ENCODE assay signal across 12 mouse cellular contexts in the genomic region with DNA sequence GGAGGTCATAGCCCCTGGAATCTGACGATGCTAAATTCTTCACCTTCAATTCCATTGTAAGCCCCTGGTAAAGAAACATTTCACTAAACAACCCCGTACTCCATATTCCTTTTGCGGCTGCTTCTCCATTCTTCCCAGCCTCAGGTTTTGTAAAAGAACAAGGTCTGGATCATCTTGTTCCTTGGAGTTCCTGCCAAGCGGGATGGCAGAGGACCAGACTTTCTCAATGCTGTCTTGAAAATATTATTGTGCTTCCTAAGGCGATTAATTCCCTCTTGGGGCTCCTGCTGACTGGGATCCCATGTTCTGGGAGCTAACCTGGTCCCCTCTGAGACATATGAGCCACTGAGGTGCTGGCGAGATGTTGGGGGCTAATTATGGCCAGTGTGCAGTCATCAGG. TPM values are rescaled to one million over a fixed set of nuclear protein-coding genes. Genes with fewer than 3 reads are reported as not detected.
DNase-seq lines count a peak whose midpoint lies in the region; ATAC-seq and TF ChIP-seq lines count a peak whose summit lies in the region.
"Had no signal": no experiment of that assay in that cellular context is flagged by ENCODE, and none has a peak within 500 bp of the region (broad histone marks: within the 10 kb centered on the region; RNA-seq: fewer than 3 reads in every experiment).

No protein-coding gene starts in this region.

- ATAC-seq in midbrain, embryonic 16.5 days = no peak
- ATAC-seq: forebrain, embryonic 13.5 days had no signal

- 93% methylated on average over 6 of the region's 6 CpGs for WGBS in midbrain, embryonic 16.5 days

- peak overlapping the region; percentile 2; the same call in 1 of the 2 replicates for H3K27ac ChIP-seq in gastrocnemius, adult 2 months
- no peak overlapping the region for H3K27ac ChIP-seq in midbrain, embryonic 16.5 days (ENCODE audit: low read length)
- H3K27ac ChIP-seq: forebrain, embryonic 13.5 days; liver, embryonic 13.5 days had no signal

- no peak for TF ChIP-seq CTCF in gastrocnemius, adult 2 months (IDR thresholded peaks at IDR 0.05)

- peak; percentile 11 for DNase-seq in ovary, adult 18-20 months (ENCODE audit: low spot score)
- no peak for DNase-seq in ovary, postnatal 10 days (ENCODE audit: low spot score)
- DNase-seq in gastrocnemius, adult 2 months = peak; percentile 78
- peak; percentile 26 to 51 for DNase-seq in layer of hippocampus, postnatal 25 days (ENCODE audit: extremely low spot score in 1 of 2, low spot score in 1 of 2)
- DNase-seq in telencephalon, adult 2 months (ENCODE audit: low read depth, low spot score) = peak; percentile 55
- no peak for DNase-seq in spleen, postnatal 14 days (ENCODE audit: low spot score in 2 of 2)
- no peak for DNase-seq in thymus, postnatal 10 days (ENCODE audit: low spot score in 2 of 2)
- DNase-seq: liver, embryonic 13.5 days had no signal

- no peak overlapping the region for H3K4me2 ChIP-seq in midbrain, embryonic 16.5 days (ENCODE audit: low read length)
- H3K4me2 ChIP-seq: forebrain, embryonic 13.5 days; liver, embryonic 13.5 days had no signal

- no peak overlapping the region for H3K4me3 ChIP-seq in gastrocnemius, adult 2 months
- no peak overlapping the region for H3K4me3 ChIP-seq in midbrain, embryonic 16.5 days (ENCODE audit: low read depth, low read length)
- H3K4me3 ChIP-seq: forebrain, embryonic 13.5 days; liver, embryonic 13.5 days had no signal

- H3K4me1 ChIP-seq in midbrain, embryonic 16.5 days (ENCODE audit: control insufficient read depth, insufficient read depth, low read length) = no peaks in the 10 kb centered on the region
- H3K4me1 ChIP-seq: forebrain, embryonic 13.5 days had no signal

- no peaks in the 10 kb centered on the region for H3K36me3 ChIP-seq in midbrain, embryonic 16.5 days (ENCODE audit: control insufficient read depth, insufficient read depth, low read length)
- H3K36me3 ChIP-seq: liver, embryonic 13.5 days had no signal

- no peaks in the 10 kb centered on the region for H3K9me3 ChIP-seq in midbrain, embryonic 16.5 days (replicated peaks; ENCODE audit: control insufficient read depth, low read length, poor library complexity, severe bottlenecking)
- H3K9me3 ChIP-seq: forebrain, embryonic 13.5 days; liver, embryonic 13.5 days had no signal

- H3K27me3 ChIP-seq in midbrain, embryonic 16.5 days (ENCODE audit: control insufficient read depth, insufficient read depth, low read depth, low read length) = no peaks in the 10 kb centered on the region
- H3K27me3 ChIP-seq: forebrain, embryonic 13.5 days; liver, embryonic 13.5 days had no signal

- intact Hi-C loops in gastrocnemius, adult 2 months (cut with DNase I) = no loop called here

- H3K9ac ChIP-seq in midbrain, embryonic 16.5 days (ENCODE audit: low read depth, low read length) = no peak overlapping the region
- H3K9ac ChIP-seq: forebrain, embryonic 13.5 days; liver, embryonic 13.5 days had no signal

RNA-seq across cellular contexts. Expression of gene Sccpdh, which starts 37.1 kb away (rescaled TPM):
- 10 to 100 TPM; 31.8 to 38.3 TPM for total RNA-seq in gastrocnemius, adult 2 months (2021)
- total RNA-seq in layer of hippocampus, postnatal 25 days (2021) = 10 to 100 TPM; 60.1 to 68.5 TPM
- 172 and 179 TPM in 2 replicates for polyA plus RNA-seq in midbrain, embryonic 16.5 days (2015; fragmentation: Nextera tagmentation; extraction: Ambion mirVana)

RNA-seq across cellular contexts. Expression of gene Kif28, which starts 39.9 kb away (rescaled TPM):
- under 1 TPM in 1 of 2 experiments, not detected in 1; 0.22 TPM for total RNA-seq in gastrocnemius, adult 2 months (2021)
- under 1 TPM; 0.14 to 0.34 TPM for total RNA-seq in layer of hippocampus, postnatal 25 days (2021)
- polyA plus RNA-seq in midbrain, embryonic 16.5 days (2015; fragmentation: Nextera tagmentation; extraction: Ambion mirVana) = not detected in 2 replicates
- total RNA-seq: common myeloid progenitor, adult 5-6 weeks had no signal
- polyA plus RNA-seq: forebrain, embryonic 13.5 days; kidney, embryonic 14.5 days; liver, embryonic 13.5 days had no signal

Comparison
In these comparisons a context has a peak if more than half of its experiments do, and no peak if none do; other contexts are left out.
1. DNase-seq: peak in ovary, adult 18-20 months (single experiment), gastrocnemius, adult 2 months (single experiment), layer of hippocampus, postnatal 25 days (2 of 2) and telencephalon, adult 2 months (single experiment); none in ovary, postnatal 10 days (single experiment), spleen, postnatal 14 days (0 of 2) and thymus, postnatal 10 days (0 of 2).